Mouse (Mus musculus) neural tube, embryonic 11.5 days (tissue): Measurements from ENCODE around the gene Gngt2. TPM values are rescaled to one million over a fixed set of nuclear protein-coding genes. Genes with fewer than 3 reads are reported as not detected.

Source experiments
- ATAC-seq: fragments of 200-750 bp; cut with Nextera tagmentation; 2 replicates; pipeline ENCODE4 v1.8.0; 2017; ENCODE audit warnings: moderate number of reproducible peaks, mild to moderate bottlenecking, moderate TSS enrichment, moderate library complexity; ENCODE audit not compliant: insufficient read depth, low FRiP score, low TSS enrichment
- DNase-seq: peaks from one replicate; pipeline ENCODE4 v3.0.0-alpha.2; 2015; ENCODE audit warnings: low spot score
- H3K27ac ChIP-seq: fragments of 300-500 bp; sonication (generic); 2 replicates; pipeline ENCODE4 v1.5.1; 2014; ENCODE audit warnings: low read depth, mild to moderate bottlenecking, low read length
- H3K27me3 ChIP-seq: fragments of 300-500 bp; sonication (generic); 2 replicates; pipeline ENCODE4 v1.6.1; 2014; ENCODE audit warnings: mild to moderate bottlenecking, low read length, mixed read lengths; ENCODE audit not compliant: control insufficient read depth, insufficient read depth
- H3K36me3 ChIP-seq: fragments of 300-500 bp; sonication (generic); 2 replicates; pipeline ENCODE4 v1.6.1; 2014; ENCODE audit warnings: mild to moderate bottlenecking, low read length, moderate library complexity, mixed read lengths; ENCODE audit not compliant: control insufficient read depth, insufficient read depth
- H3K4me1 ChIP-seq: fragments of 300-500 bp; sonication (generic); 2 replicates; pipeline ENCODE4 v1.6.1; 2014; ENCODE audit warnings: low read length, mixed read lengths; ENCODE audit not compliant: control insufficient read depth, insufficient read depth
- H3K4me2 ChIP-seq: fragments of 300-500 bp; sonication (generic); 2 replicates; pipeline ENCODE4 v1.6.1; 2014; ENCODE audit warnings: low read depth, mild to moderate bottlenecking, moderate library complexity
- H3K4me3 ChIP-seq: fragments of 300-500 bp; sonication (generic); 2 replicates; pipeline ENCODE4 v1.5.1; 2014; ENCODE audit warnings: low read depth, low read length
- H3K9ac ChIP-seq: fragments of 300-500 bp; sonication (generic); 2 replicates; pipeline ENCODE4 v1.6.1; 2014; ENCODE audit warnings: mild to moderate bottlenecking, low read length
- H3K9me3 ChIP-seq: fragments of 300-500 bp; sonication (generic); 2 replicates; pipeline ENCODE4 v1.6.1; 2016; ENCODE audit warnings: low read length; ENCODE audit not compliant: control insufficient read depth
- WGBS: fragments of 180-500 bp; shearing (Covaris S2); extraction: QIAGEN DNeasy Blood & Tissue Kit; methylation state at CpG from one replicate; pipeline ENCODE4 v1.1.7; 2014; 5-methylcytosine and 5-hydroxymethylcytosine counted together
- polyA plus RNA-seq: library from polyadenylated mRNA; unstranded; fragments of >200 nt; fragmentation: Nextera tagmentation; extraction: Ambion mirVana; gene quantifications from 2 replicates; pipeline ENCODE4 v1.2.1, GENCODE M21; 2014

Gene Gngt2
- polyA plus RNA-seq, 1 experiment from 2014 or later, result 6.6 TPM

DNA sequence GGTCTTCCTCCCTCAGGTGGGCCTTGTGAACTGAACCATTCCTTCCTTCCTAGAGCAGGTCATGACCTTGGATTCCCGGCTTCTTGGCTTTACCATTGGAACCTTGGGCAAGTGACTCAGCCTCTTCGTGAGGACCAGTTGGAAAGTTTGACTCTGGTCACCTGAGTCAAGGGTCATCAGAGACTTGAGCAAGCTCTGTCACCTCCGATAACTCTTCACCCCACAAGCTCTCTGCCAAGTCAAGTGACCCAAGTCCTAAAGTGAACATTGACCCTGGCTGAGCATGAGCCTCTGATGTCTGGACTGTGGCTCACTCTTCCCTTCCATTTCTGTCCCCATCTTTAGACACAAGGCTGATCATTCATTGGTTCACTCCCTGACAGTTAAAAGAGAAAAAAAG, 15.5 kb upstream of the Gngt2 start:
- no peak overlapping the region for H3K4me2 ChIP-seq
- ATAC-seq (no peak), DNase-seq (no peak)
- WGBS, result 92% methylated on average over 3 of the region's 3 CpGs
- peaks cover 6% of the 10 kb centered on the region; the same call in 1 of the 2 replicates for H3K4me1 ChIP-seq
- peaks cover 18% of the 10 kb centered on the region for H3K27me3 ChIP-seq
- no peaks in the 10 kb centered on the region for H3K36me3 ChIP-seq
- H3K27ac ChIP-seq, result no peak overlapping the region
- no peak overlapping the region for H3K4me3 ChIP-seq
- H3K9me3 ChIP-seq, result no peaks in the 10 kb centered on the region
- no peak overlapping the region for H3K9ac ChIP-seq

DNA sequence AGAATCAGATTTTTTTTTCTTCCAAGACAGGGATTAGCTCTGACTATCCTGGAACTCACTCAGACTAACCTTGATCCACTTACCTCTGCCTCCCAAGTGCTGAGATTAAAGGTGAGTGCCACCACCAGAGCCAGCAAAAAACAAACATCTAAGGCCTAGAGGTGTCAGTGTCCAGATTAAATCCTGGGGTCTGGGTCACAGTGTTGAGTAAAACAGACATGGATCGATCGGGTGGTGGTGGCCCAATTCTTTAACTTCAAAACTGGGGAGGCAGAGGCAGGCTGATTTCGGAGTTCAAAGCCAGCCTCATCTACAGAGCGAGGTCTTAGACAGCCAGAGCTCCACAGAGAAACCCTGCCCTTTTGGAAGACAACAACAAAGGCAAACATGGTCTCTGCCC, 14.6 kb upstream of the Gngt2 start:
- Histone ChIP-seq H3K27ac (no peak overlapping the region), H3K36me3 (no peaks in the 10 kb centered on the region), H3K4me3 (no peak overlapping the region), H3K4me1 (peaks cover 6% of the 10 kb centered on the region; the same call in 1 of the 2 replicates), H3K9ac (no peak overlapping the region), H3K27me3 (peaks cover 25% of the 10 kb centered on the region), H3K4me2 (no peak overlapping the region), H3K9me3 (no peaks in the 10 kb centered on the region)
- ATAC-seq (no peak), DNase-seq (no peak)
- 93% methylated on average over 4 of the region's 4 CpGs for WGBS

DNA sequence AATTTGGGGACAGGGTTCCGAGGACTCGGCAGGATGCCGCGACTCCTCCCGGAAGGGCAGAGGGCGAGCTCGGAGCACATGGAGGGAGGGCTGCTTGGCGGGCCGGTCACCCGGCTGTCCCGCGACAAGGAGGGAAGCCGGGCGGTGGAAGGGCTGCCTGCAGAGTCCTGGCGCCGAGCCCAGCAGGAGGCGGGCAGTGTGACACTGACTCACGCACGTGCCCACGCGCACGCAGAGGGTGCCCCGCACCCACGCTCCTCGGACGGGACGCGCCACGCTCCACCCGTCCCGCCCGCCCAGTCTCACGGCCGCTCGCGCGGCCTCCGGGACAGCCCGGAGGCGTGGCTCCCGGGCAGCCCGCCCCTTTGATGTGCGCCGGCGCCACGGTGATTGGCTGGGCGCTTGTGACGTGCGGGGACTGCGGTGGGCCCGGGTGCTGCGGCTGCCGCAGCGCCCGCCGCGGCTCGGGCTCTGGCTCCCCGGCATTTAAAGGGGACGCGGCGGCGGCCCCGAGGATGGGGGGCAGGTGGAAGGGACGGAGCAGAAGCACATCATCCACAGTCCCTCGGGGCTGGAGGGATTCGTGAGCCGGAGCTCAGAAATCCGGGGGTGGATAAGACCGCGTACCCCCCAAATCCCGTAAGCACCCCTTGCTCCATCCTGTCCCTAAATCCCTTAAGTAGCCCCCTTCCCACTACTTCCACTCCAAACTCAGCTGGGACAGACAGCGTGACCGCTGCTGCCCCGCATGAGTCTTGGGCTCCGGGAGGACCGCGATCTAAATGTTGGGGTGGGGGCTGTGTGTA, 12.7 kb upstream of the Gngt2 start, which contains the start of gene Phospho1:
Gene Phospho1 (plus strand): TSS at position 429 of the 806 bp plus-strand sequence.
- H3K27ac ChIP-seq, result no peak within 1 kb of the TSS
- peak within 1 kb of the TSS; percentile 60 for H3K4me3 ChIP-seq
- H3K4me1 ChIP-seq, result peaks cover 6% of the 10 kb centered on the region; the same call in 1 of the 2 replicates
- peaks cover 39% of the 10 kb centered on the region for H3K27me3 ChIP-seq
- under 1% methylated on average over 66 of the region's 78 CpGs for WGBS
- H3K4me2 ChIP-seq, result peak within 1 kb of the TSS; percentile 97
- peak; percentile 98 for ATAC-seq
- peak within 1 kb of the TSS; percentile 62 for H3K9ac ChIP-seq
- DNase-seq, result peak; percentile 95
- H3K9me3 ChIP-seq, result no peaks in the 10 kb centered on the region
- H3K36me3 ChIP-seq, result no peaks in the 10 kb centered on the region

DNA sequence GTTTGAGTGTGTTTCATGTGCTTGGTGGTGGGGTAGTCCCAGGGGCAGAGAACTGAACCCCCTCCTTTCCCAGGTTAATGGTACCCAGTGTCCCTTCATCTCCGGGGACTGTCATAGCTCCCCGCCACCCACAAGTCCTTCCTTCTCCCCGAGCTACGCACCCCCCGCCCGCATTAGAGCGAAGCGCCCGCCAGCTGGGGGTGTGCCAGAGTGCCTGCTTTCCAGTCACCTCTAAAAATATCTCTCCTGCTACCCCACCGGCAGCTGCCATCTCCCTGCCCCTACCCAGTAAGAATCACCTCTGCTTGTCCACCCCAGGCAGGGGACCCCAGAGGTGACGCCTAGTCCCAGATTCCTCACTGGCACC, 12.2 kb upstream of the Gngt2 start:
- Histone ChIP-seq H3K4me1 (peaks cover 6% of the 10 kb centered on the region; the same call in 1 of the 2 replicates), H3K27ac (no peak overlapping the region), H3K9ac (peak overlapping the region; percentile 62), H3K9me3 (no peaks in the 10 kb centered on the region), H3K4me3 (peak overlapping the region; percentile 60), H3K36me3 (no peaks in the 10 kb centered on the region), H3K27me3 (peaks cover 45% of the 10 kb centered on the region), H3K4me2 (peak overlapping the region; percentile 97)
- DNase-seq, result no peak
- 2% methylated on average over 11 of the region's 11 CpGs for WGBS
- no peak for ATAC-seq

DNA sequence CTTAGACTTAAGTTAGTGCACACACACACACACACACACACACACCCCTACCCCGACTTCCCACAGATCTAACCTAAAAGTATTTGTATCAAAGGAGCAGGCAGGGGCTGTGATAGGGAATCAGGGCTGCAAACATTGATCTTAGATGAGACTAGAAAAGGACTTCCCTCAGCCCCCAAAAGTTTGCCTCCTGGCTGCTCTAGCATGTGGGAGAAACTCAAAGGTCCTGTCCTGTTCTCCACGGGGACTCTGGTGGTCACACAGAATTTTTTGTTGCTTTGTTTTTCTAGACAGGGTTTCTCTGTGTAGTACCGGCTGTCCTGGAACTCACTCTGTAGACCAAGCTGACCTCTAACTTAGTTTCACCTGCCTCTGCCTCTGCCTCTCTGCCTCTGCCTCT, 11.4 kb upstream of the Gngt2 start:
- Histone ChIP-seq H3K9me3 (no peaks in the 10 kb centered on the region), H3K27me3 (peaks cover 53% of the 10 kb centered on the region), H3K4me1 (peaks cover 6% of the 10 kb centered on the region; the same call in 1 of the 2 replicates), H3K36me3 (no peaks in the 10 kb centered on the region), H3K9ac (no peak overlapping the region), H3K4me3 (no peak overlapping the region), H3K27ac (no peak overlapping the region), H3K4me2 (no peak overlapping the region)
- WGBS, result 59% methylated on average over 3 of the region's 3 CpGs
- ATAC-seq, result no peak
- no peak for DNase-seq

DNA sequence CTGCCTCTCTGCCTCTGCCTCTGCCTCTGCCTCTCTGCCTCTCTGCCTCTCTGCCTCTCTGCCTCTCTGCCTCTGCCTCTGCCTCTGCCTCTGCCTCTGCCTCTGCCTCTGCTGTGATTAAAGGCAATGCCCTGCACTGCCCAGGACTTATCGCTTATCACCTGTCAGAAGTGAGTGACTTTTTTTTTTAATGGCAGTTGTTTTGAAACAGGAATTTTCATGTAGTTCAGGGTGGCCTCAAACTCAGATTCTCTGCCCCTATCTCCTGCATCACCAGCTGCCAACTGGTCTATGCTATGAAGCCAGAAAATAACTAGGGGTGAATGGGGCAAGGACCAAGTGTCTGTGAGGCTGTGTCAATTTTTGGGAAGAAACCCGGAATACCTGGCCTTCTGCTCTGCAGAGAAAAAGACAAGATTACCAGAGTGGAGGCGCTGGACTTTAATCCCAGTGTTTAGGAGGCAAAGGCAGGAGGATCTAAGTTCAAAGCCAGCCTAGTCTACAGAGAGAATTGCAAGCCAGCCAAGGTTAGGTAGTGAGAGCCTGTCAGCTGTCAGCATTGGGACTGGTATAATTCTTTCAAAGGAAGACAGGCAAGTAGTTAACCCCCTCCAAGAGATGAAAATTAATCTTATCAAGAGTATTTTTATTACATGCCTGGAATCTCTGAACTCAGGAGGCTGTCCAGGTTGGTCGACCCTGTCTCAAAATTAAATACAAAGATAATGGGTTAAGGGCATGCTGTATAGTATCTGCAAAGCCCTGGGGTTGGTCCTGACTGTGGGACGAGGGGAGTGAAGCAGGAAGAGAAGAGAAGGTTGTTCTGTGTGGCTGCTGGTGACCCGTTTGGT, 10.5 kb upstream of the Gngt2 start:
- peaks cover 10% of the 10 kb centered on the region for H3K4me1 ChIP-seq
- H3K9me3 ChIP-seq, result no peaks in the 10 kb centered on the region
- DNase-seq (no peak), ATAC-seq (no peak)
- H3K4me2 ChIP-seq, result no peak overlapping the region
- peaks cover 62% of the 10 kb centered on the region for H3K27me3 ChIP-seq
- H3K4me3 ChIP-seq, result no peak overlapping the region
- H3K36me3 ChIP-seq, result no peaks in the 10 kb centered on the region
- H3K9ac ChIP-seq, result no peak overlapping the region
- no peak overlapping the region for H3K27ac ChIP-seq
- WGBS, result 63% methylated on average over 6 of the region's 6 CpGs

DNA sequence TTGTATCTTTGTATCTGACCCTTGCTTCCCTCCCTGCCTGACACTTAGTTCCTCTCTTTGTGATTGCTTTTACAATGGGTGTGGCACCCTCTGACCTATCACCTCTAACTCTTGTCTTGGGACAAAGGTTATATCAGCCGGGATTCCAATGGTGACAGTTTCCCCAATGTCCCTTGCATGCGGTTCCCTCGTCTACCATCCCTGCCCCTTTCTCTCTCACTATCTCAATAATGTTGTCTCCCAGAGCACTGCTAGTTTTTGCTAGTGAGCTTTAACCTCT, 9.9 kb upstream of the Gngt2 start:
- H3K4me3 ChIP-seq, result no peak overlapping the region
- H3K4me2 ChIP-seq, result no peak overlapping the region
- ATAC-seq (no peak), DNase-seq (no peak)
- 27% methylated on average over 3 of the region's 3 CpGs for WGBS
- H3K27me3 ChIP-seq, result peaks cover 68% of the 10 kb centered on the region
- peaks cover 10% of the 10 kb centered on the region for H3K4me1 ChIP-seq
- H3K9ac ChIP-seq, result no peak overlapping the region
- no peak overlapping the region for H3K27ac ChIP-seq
- H3K9me3 ChIP-seq, result no peaks in the 10 kb centered on the region
- H3K36me3 ChIP-seq, result no peaks in the 10 kb centered on the region

DNA sequence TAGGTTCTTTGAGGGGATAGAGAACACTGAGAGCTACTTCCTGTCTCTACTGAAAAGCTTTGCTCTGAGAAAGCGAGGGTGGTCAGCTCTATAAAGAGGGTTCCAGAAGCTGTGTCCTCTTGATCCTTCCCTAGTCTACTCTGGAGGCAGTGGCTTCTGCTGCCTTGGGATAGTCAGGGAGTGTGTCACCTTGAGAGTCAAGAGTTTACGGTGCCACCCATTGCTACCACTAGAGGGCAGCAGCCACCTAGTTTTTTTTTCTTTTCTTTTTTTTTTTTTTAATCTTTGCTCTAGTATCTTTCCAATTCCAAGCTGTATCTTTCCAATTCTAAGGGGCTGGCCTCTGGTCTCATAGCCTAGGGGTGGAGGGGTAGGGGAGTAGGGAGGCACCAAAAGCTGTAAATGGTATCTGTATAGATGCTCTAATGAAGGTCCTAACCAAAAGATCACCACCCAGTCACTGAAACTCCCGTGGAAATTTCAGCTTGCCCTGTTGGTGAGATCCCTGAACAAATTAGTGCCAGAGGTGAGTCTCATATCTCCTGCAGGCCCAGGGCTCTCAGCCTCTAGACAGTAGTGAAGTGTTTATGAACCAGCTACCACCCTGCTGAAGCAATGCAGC, 9.4 kb upstream of the Gngt2 start:
- Histone ChIP-seq H3K27me3 (peaks cover 72% of the 10 kb centered on the region), H3K4me2 (no peak overlapping the region), H3K9ac (no peak overlapping the region), H3K27ac (no peak overlapping the region), H3K36me3 (no peaks in the 10 kb centered on the region), H3K4me1 (peaks cover 10% of the 10 kb centered on the region), H3K4me3 (no peak overlapping the region), H3K9me3 (no peaks in the 10 kb centered on the region)
- DNase-seq (peak; percentile 58), ATAC-seq (no peak)
- WGBS, result 22% methylated on average over 3 of the region's 3 CpGs
